Mouse (Mus musculus) liver, embryonic 11.5 days (tissue): ENCODE measurements around the gene Gprasp1. TPM values are rescaled to one million over a fixed set of nuclear protein-coding genes. Genes with fewer than 3 reads are reported as not detected.
"Not testable (repeated sequence)": the region's sequence is repeated elsewhere in the genome, so short reads cannot be mapped to it uniquely, and the experiment has no call there.

ENCODE experiments used
- ATAC-seq: fragments of 200-750 bp; cut with Nextera tagmentation; replicated peaks from 2 replicates; pipeline ENCODE4 v1.8.0; 2017; ENCODE audit warnings: moderate number of reproducible peaks, mild to moderate bottlenecking, moderate TSS enrichment, moderate library complexity; ENCODE audit not compliant: low FRiP score
- DNase-seq: peaks from one replicate; pipeline ENCODE4 v3.0.0-alpha.2; 2017; ENCODE audit warnings: low spot score
- H3K27ac ChIP-seq: fragments of 300-500 bp; sonication (generic); 2 replicates; pipeline ENCODE4 v1.5.1; 2014; ENCODE audit warnings: mild to moderate bottlenecking, low read depth, low read length, control low read depth
- H3K27me3 ChIP-seq: fragments of 300-500 bp; sonication (generic); replicated peaks from 2 replicates; pipeline ENCODE4 v1.6.1; 2014; ENCODE audit warnings: low read length, mixed read lengths; ENCODE audit not compliant: control insufficient read depth, insufficient read depth
- H3K36me3 ChIP-seq: fragments of 300-500 bp; sonication (generic); 2 replicates; pipeline ENCODE4 v1.6.1; 2014; ENCODE audit warnings: mild to moderate bottlenecking, low read length, moderate library complexity, mixed read lengths; ENCODE audit not compliant: control insufficient read depth, insufficient read depth
- H3K4me1 ChIP-seq: fragments of 300-500 bp; sonication (generic); replicated peaks from 2 replicates; pipeline ENCODE4 v1.6.1; 2014; ENCODE audit warnings: low read length, mixed read lengths; ENCODE audit not compliant: control insufficient read depth, insufficient read depth
- H3K4me2 ChIP-seq: fragments of 300-500 bp; sonication (generic); 2 replicates; pipeline ENCODE4 v1.6.1; 2014; ENCODE audit warnings: mild to moderate bottlenecking, control low read depth, moderate library complexity
- H3K4me3 ChIP-seq: fragments of 300-500 bp; sonication (generic); 2 replicates; pipeline ENCODE4 v1.5.1; 2014; ENCODE audit warnings: low read depth, low read length, control low read depth
- H3K9ac ChIP-seq: fragments of 300-500 bp; sonication (generic); 2 replicates; pipeline ENCODE4 v1.6.1; 2014; ENCODE audit warnings: low read depth, low read length, control low read depth
- H3K9me3 ChIP-seq: fragments of 300-500 bp; sonication (generic); 2 replicates; pipeline ENCODE4 v1.6.1; 2016; ENCODE audit warnings: low read length, inconsistent platforms, mixed read lengths; ENCODE audit not compliant: control insufficient read depth
- WGBS: fragments of 180-500 bp; shearing (Covaris S2); extraction: QIAGEN DNeasy Blood & Tissue Kit; methylation state at CpG from one replicate; pipeline ENCODE4 v1.1.7; 2014; 5-methylcytosine and 5-hydroxymethylcytosine counted together
- microRNA counts: library from miRNA; unstranded; fragments of <30 nt; microRNA quantifications from one replicate; lab custom pipeline; 2015
- microRNA-seq: library from miRNA; unstranded; fragments of <30 nt; microRNA quantifications from one replicate; pipeline ENCODE4, GENCODE M21; 2017; ENCODE audit warnings: borderline number of aligned reads
- polyA plus RNA-seq: library from polyadenylated mRNA; unstranded; fragments of >200 nt; fragmentation: Nextera tagmentation; extraction: Ambion mirVana; gene quantifications from 2 replicates; pipeline ENCODE4 v1.2.1, GENCODE M21; 2014

Gene Gprasp1
- polyA plus RNA-seq, 1 experiment from 2014 or later, result 24.2 TPM

DNA sequence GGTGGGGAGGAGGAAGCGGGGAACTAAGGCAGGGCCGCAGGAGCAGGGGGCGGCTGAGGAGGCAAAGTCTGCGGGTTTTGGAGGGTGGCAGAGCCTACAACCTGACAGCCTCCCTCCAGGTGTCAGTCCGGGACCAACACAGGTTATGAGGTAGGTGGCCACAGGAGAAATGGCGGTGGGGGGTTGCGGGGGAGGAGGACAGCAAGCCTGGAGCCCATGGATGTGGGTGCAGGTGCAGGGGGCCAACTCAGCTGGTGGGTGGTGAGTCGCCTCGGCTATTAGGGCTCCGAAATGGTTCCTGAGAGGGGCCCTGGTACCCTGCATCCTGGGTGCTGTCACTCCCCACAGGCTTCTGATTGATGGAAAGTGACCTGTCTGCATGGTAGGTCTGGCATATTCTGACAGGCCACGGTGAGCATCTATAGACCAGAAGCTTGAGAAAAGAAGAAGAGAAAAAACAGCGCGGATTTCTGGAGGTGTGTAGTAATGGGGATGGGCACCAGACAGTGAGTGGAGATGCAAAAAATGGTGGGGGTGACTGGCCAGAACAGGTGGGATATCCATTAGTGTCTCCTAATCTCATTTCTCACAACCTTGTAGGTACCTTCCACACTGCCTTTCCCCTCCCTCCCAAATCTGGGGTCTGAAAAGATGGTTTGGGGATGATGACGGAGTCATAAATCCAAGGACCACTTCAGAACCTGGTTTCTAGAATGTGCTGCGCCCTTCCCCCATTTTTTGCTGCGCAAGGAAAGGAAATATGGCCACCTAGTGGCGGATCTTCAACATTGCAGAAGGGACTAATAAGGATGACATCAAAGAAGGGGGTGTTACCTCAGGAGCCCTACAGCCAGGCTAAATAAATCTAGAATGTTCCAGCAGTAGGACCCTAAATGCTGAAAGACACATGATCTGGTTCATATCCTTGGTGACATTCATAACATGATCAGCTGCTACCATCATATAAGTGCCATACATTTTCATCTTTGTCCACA lies 97.2 kb downstream of the Gprasp1 start:
- not testable (repeated sequence) for DNase-seq

More for the DNA sequence above, 97.2 kb downstream of the Gprasp1 start:
- H3K9me3 ChIP-seq, H3K27ac ChIP-seq, H3K4me1 ChIP-seq, H3K27me3 ChIP-seq, H3K9ac ChIP-seq, H3K36me3 ChIP-seq: not testable (repeated sequence)
- WGBS, result 23% methylated on average over 15 of the region's 17 CpGs
- peak; percentile 24; the same call in 1 of the 2 replicates for ATAC-seq
- peak overlapping the region; percentile 68 for H3K4me2 ChIP-seq
- peak overlapping the region; percentile 49 for H3K4me3 ChIP-seq

MicroRNA genes within 50 kb of the gene (microRNA counts, 519-probe panel; counts per million panel counts)
- microRNA mmu-miR-1970 (lab: Ali Mortazavi, UCI), result not detected

Small RNA genes lying within 50 kb of the gene (microRNA-seq; reads per million reads assigned to microRNA genes)
- gene Mir1970 (not detected), gene Mir7646 (not detected)

Other genes starting within 250 kb of the Gprasp1 start
- not detected in 2 replicates for gene AV320801, start 248.1 kb upstream of the Gprasp1 start, polyA plus RNA-seq
- gene Nxf7, start 144.0 kb upstream of the Gprasp1 start, polyA plus RNA-seq, result 0.25 and 0.27 TPM in 2 replicates
- not detected in 2 replicates for gene Prame, start 115.0 kb upstream of the Gprasp1 start, polyA plus RNA-seq
- gene Tcp11x2, start 48.9 kb upstream of the Gprasp1 start, polyA plus RNA-seq, result not detected in 2 replicates
- gene Tmsb15a, start 17.5 kb upstream of the Gprasp1 start, polyA plus RNA-seq, result not detected in 2 replicates
- gene Armcx5, start within 50 bp of the Gprasp1 start, polyA plus RNA-seq, result 7.3 and 8.4 TPM in 2 replicates
- 35.6 and 36.8 TPM in 2 replicates for gene Bhlhb9, start 54.9 kb downstream of the Gprasp1 start, polyA plus RNA-seq
- 6.5 and 8.9 TPM in 2 replicates for gene Gprasp2, start 96.3 kb downstream of the Gprasp1 start, polyA plus RNA-seq